Mouse (Mus musculus) megakaryocyte-erythroid progenitor cell, adult 5-6 weeks (primary cell): Measurements from ENCODE around the gene Cmtm4. TPM values are rescaled to one million over a fixed set of nuclear protein-coding genes. Genes with fewer than 3 reads are reported as not detected.
A peak's percentile ranks its signal among the peaks of the same experiment; 100 is the strongest.
"Not testable (repeated sequence)": the region's sequence is repeated elsewhere in the genome, so short reads cannot be mapped to it uniquely, and the experiment has no call there.

Experiments used
- ATAC-seq: replicated peaks from 2 replicates; pipeline ENCODE4 v1.8.0; 2016; ENCODE audit warnings: mild to moderate bottlenecking, inconsistent platforms; ENCODE audit not compliant: severe bottlenecking, poor library complexity, low FRiP score, low TSS enrichment
- total RNA-seq, 2 experiments: library from RNA; stranded (forward) in 1 of 2; stranded (reverse) in 1 of 2; fragments of 200-1000, 215-1000 nt in 1 of 2; fragments of >200 nt in 1 of 2; fragmentation: Nextera tagmentation in 1 of 2; gene quantifications; 2 replicates each; pipeline ENCODE4 v1.2.3; 2014 to 2017

Cmtm4 gene
- total RNA-seq, 2 experiments from 2014 or later: 1.2 to 1.7 TPM

DNA sequence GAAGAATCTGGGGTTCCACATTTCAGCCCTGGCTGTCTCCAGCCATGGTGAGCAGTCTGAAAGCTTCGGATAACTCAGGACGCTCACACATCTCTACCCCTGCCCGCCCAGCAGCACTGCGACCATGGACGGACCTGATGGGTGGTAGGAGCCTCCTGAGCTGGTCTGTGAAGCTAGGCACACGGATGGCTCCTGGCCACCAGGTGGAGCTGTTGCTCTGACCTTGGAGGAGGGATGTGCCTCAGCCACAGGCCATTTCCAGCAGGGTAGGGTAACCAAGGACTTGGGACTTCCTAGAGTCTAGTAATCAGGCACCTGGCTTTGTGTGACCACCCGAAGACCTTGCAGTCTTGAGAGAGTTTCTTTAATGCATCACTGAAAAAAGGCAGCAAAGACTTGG lies 51.6 kb downstream of the Cmtm4 start:
- ATAC-seq: peak; percentile 79

- ATAC-seq: no peak
These were observed 53.2 kb downstream of the Cmtm4 start for GRCm38 (mm10) chr8:104342426-104342825.

- ATAC-seq: no peak
These were observed 53.9 kb downstream of the Cmtm4 start for GRCm38 (mm10) chr8:104341678-104342077.

DNA sequence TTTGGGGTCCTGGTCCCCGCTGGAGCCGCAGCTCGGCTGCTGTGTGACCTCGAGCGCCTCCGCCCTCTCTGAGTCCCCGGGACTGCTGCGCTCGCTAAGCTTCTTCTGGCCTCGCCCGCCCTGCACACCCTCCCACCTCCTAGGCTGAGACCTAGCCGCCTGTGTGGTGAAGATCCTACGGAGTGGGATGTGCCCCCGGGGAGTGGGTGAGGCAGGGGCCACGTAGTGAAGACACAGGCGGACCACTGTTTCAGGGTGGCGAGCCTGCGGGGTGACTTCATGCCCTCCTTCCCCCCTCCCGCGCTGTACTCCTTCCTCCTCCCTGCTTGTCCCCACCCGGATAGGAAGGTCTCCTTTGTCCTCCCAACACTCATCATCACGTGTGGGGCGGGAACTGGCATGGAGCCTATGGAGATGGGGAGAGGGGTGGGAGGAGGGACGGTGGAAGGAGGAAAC lies 54.5 kb downstream of the Cmtm4 start:
- ATAC-seq: peak; percentile 37

GRCm38 (mm10) chr8:104340233-104341105 lies 55.1 kb downstream of the Cmtm4 start:
- peak; percentile 66 for ATAC-seq

GRCm38 (mm10) chr8:104339983-104340232 lies 55.7 kb downstream of the Cmtm4 start:
- ATAC-seq: no peak

- ATAC-seq: no peak
These were observed 56.2 kb downstream of the Cmtm4 start, which contains the start of gene Cmtm3 for GRCm38 (mm10) chr8:104339229-104339982. TSS of gene Cmtm3 (plus strand) at chr8:104339410.

DNA sequence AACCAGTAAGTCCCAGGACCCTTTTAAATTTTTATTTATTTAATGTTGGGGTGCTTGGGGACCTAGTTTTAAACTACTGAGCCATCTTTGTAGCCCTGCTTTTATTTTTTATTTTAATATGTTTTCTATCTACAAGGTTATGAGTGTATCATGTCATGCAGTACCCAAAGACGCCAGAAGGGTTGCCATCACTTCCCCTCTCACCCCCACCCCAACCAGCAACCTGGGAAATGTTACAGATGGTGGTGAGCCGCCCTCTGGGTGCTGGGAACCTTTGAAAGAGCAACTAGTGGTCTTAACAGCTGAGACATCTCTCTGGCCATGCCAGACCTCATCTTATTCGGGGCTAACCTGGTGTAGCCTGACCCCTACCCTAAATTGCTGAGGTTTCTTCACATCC lies 57.7 kb downstream of the Cmtm4 start:
- no peak for ATAC-seq

- ATAC-seq: no peak
These were observed 58.8 kb downstream of the Cmtm4 start for GRCm38 (mm10) chr8:104336806-104337205.

- ATAC-seq: no peak
These were observed 61.4 kb downstream of the Cmtm4 start for GRCm38 (mm10) chr8:104334196-104334595.

- no peak for ATAC-seq
These were observed 61.8 kb downstream of the Cmtm4 start for GRCm38 (mm10) chr8:104333786-104334185.

DNA sequence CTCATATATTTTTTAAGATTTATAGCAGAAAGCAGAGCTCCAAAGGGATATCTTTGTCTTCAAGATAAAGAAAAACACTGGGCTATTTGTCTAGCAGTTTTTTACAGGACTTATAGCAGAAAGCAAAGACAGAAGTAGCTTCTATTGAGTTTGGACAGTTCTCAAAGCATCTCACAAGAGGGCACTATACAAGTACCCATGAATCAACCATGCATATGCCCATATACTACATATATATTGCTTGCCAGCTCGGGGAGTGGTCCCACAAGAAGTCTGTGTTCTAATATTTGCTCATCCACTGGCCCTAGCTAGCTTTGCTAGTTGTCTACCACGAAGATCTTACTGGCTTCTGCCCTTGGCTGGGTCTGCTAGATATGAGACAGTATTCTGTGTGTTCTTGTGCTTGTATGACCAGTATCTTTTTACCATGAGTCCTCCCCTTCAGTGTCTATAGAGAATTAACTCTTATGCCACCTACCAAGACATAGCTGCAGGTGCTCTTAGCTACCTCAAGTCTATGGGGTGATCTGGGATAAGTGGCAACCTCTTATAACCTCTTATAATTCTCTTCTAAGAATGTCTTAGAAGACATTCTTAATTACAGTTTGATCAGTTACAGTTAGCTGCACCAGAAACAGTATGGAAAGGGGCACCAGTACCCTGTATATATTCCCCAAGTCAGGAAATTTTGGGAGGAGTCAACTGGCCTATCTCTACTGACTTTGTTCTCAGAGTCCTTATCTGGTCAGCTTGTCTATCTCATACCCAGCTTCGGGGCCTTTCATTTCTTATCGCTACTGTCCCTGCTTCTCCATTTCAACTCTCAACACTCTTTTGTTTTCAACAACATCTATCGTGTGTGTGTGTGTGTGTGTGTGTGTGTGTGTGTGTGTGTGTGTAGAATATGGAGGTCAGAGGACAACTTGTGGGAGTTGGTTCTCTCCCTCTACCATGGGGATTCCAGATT lies 62.7 kb downstream of the Cmtm4 start:
- peak; percentile 75 for ATAC-seq

DNA sequence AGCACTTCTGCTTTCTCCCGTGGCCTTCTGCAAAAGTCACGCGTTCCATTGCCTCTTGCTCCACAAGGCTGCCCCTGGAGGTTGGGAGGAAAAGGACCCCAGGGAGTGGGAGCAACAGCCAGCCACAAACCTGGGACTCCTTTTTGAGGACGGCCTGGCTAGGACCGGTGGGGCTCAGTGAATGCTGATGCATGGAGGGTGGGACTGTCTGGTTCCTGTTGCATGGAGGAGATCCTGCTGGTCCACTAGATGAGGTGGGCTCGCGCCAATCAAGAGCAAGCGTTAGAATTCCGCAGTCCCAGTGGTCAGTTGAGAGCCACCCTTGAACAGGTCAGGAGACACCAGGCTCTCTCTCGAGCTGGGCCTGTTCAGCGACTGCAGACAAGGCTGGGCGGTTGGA lies 73.7 kb downstream of the Cmtm4 start, which contains the start of gene Cmtm2b:
Cmtm2b (plus strand) TSS at position 301 of the 400 bp plus-strand sequence.
- not testable (repeated sequence) for ATAC-seq

GRCm38 (mm10) chr8:104321267-104321666 lies 74.3 kb downstream of the Cmtm4 start, which contains the start of gene Gm11020:
TSS of gene Gm11020 (plus strand) at chr8:104321567.
- not testable (repeated sequence) for ATAC-seq

GRCm38 (mm10) chr8:104313311-104313710 lies 82.3 kb downstream of the Cmtm4 start:
- ATAC-seq: no peak

DNA sequence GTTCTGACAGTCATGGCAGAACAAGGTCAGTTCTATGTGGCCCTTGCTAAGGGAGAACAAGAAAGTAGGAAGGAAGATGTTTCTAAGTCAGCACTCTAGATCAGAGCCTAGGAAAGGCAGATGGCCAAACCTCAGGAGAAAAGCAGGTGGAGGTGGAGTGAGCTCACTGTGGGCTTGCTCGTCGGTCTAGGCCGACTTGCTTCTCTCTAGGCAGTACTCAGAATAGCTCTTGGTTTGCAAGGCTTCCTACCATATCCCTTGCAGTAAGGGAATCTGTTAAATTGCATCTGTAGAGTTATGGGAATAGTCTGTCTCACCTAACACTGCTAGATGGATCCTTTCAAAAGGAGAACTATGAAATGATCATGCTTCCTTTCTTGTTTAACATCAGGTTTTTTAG lies 83.6 kb downstream of the Cmtm4 start:
- not testable (repeated sequence) for ATAC-seq

DNA sequence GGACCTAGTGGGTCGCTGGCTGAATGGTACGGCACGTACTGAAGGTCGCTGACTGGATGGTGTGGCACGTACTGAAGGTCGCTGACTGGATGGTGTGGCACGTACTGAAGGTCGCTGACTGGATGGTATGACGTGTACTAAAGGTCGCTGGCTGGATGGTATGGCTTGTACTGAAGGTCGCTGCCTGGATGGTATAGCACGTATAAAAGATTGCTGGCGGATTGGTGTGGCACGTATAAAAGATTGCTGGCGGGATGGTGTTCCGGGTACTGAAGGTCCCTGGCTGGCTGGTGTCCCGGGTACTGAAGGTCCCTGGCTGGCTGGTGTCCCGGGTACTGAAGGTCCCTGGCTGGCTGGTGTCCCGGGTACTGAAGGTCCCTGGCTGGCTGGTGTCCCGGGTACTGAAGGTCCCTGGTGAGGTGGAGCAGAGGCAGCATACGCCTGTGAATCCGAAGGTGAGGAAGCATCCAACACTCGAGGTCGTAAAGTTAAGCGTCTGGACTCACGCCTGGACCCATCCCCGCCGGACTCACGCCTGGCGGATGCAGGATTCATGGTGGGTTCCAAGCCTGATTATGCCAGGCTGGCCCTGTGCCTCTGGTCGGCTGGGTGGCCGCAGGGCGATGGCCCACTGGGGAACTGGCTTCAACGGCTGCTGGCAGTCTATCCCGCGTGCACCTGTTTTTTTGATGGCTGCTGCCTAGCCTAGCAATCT lies 86.0 kb downstream of the Cmtm4 start, which contains the start of the genes Gm45711 and Cmtm1:
Gm45711 (minus strand) TSS at position 641 of the 715 bp plus-strand sequence.
Cmtm1 (minus strand) TSS at position 705 of the 715 bp plus-strand sequence.
- not testable (repeated sequence) for ATAC-seq

GRCm38 (mm10) chr8:104308341-104308740 lies 87.3 kb downstream of the Cmtm4 start:
- ATAC-seq: not testable (repeated sequence)

GRCm38 (mm10) chr8:104304962-104305361 lies 90.6 kb downstream of the Cmtm4 start:
- no peak for ATAC-seq
